19 mouse cellular contexts compared by ENCODE assay signal in the genomic region with DNA sequence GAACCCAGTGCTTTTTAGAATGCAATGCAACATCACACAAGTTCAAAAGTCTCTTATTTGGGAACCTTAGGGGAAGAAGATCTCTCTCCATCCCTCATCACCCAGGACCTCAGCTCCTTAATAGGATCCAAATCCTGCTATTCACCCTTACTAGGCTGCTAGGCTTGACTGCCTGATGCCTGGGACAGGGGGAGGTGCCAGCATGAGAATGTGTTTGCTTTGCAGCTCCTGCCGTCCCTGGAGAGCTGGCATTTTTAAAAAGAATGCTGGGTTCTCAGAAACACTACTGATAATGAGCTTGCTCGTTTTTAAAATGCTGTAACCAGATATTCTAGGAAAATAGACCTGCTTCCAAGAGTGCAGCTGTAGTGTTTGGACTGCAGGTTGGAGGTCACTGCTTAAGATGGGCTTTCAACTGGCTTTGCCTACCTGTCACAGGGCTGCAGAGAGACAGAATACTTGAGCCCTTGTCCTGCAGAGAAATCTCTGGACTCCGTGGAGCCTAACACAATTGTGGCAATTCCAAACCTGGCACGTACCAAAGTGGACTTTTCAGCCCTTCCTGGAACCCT.
DNase-seq lines count a peak whose midpoint lies in the region; ATAC-seq and TF ChIP-seq lines count a peak whose summit lies in the region.
"Had no signal": no experiment of that assay in that cellular context is flagged by ENCODE, and none has a peak within 500 bp of the region (broad histone marks: within the 10 kb centered on the region; RNA-seq: fewer than 3 reads in every experiment).

No protein-coding gene starts in this region.

- H3K4me2 ChIP-seq in lung, postnatal 0 days (replicated peaks; ENCODE audit: low read depth, low read length): no peak overlapping the region
- H3K4me2 ChIP-seq: liver, embryonic 11.5 days; midbrain, embryonic 11.5 days; neural tube, embryonic 13.5 days had no signal

- H3K4me1 ChIP-seq in lung, postnatal 0 days (ENCODE audit: insufficient read depth, low read depth, low read length): no peaks in the 10 kb centered on the region
- H3K4me1 ChIP-seq in heart, embryonic 10.5 days: 0 out of 2 replicates have a peak, but pooled peaks cover 6% of the 10 kb centered on the region
- H3K4me1 ChIP-seq: neural tube, embryonic 13.5 days had no signal

- no peak overlapping the region for H3K27ac ChIP-seq in lung, postnatal 0 days (ENCODE audit: low read length)
- H3K27ac ChIP-seq in heart, embryonic 10.5 days: no peak overlapping the region
- H3K27ac ChIP-seq: heart, adult 2 months; layer of hippocampus, adult 2 months; left cerebral cortex, adult 2 months; neural tube, embryonic 13.5 days had no signal

- no peak overlapping the region for H3K4me3 ChIP-seq in lung, postnatal 0 days (ENCODE audit: low read depth, low read length)
- H3K4me3 ChIP-seq in heart, embryonic 10.5 days: no peak overlapping the region
- H3K4me3 ChIP-seq: heart, adult 2 months; layer of hippocampus, adult 2 months; left cerebral cortex, adult 2 months; neural tube, embryonic 13.5 days had no signal

- no peaks in the 10 kb centered on the region for H3K27me3 ChIP-seq in lung, postnatal 0 days (replicated peaks; ENCODE audit: insufficient read depth, low read length)
- no peaks in the 10 kb centered on the region for H3K27me3 ChIP-seq in heart, embryonic 10.5 days (ENCODE audit: insufficient read depth, poor library complexity, severe bottlenecking)
- H3K27me3 ChIP-seq: neural tube, embryonic 13.5 days had no signal

- WGBS in lung, postnatal 0 days: 29% methylated on average over 4 of the region's 4 CpGs
- 40% methylated on average over 4 of the region's 4 CpGs for WGBS in heart, embryonic 10.5 days

- no peak; the same call in 1 of the 2 replicates for ATAC-seq in lung, postnatal 0 days
- ATAC-seq: CD4-positive, CD25-positive, alpha-beta regulatory T cell, adult 4 months; inflammation-experienced regulatory T-cells, adult 6 months had no signal

- peak; percentile 21; the same call in 1 of the 2 replicates for TF ChIP-seq EP300 in lung, postnatal 0 days (IDR thresholded peaks at IDR 0.05)

- no peaks in the 10 kb centered on the region for H3K9me3 ChIP-seq in lung, postnatal 0 days (ENCODE audit: low read length)
- no peaks in the 10 kb centered on the region for H3K9me3 ChIP-seq in heart, embryonic 10.5 days
- H3K9me3 ChIP-seq: G1E; neural tube, embryonic 13.5 days had no signal

- TF ChIP-seq CTCF in lung, postnatal 0 days (IDR thresholded peaks at IDR 0.05): no peak

- H3K36me3 ChIP-seq in lung, postnatal 0 days (ENCODE audit: insufficient read depth, low read length): no peaks in the 10 kb centered on the region
- H3K36me3 ChIP-seq in heart, embryonic 10.5 days: no peaks in the 10 kb centered on the region
- H3K36me3 ChIP-seq: G1E; neural tube, embryonic 13.5 days had no signal

- peak; percentile 11 for DNase-seq in adrenal gland, postnatal 14 days
- DNase-seq in adrenal gland, adult 8-10 months: no peak
- DNase-seq in lung, postnatal 0 days (ENCODE audit: low spot score): peak; percentile 32
- no peak for DNase-seq in lung, postnatal 10 days
- peak; percentile 23 for DNase-seq in kidney, postnatal 14 days
- no peak for DNase-seq in heart, embryonic 10.5 days (ENCODE audit: low spot score)
- DNase-seq in gastrocnemius, postnatal 25 days: no peak
- DNase-seq in adrenal gland, postnatal 36 days: no peak
- DNase-seq: cerebellum, adult 11-12 months; cerebellum, postnatal 36 days; heart, adult 2 months had no signal

- no peak overlapping the region for H3K9ac ChIP-seq in lung, postnatal 0 days (replicated peaks; ENCODE audit: low read depth)
- H3K9ac ChIP-seq: neural tube, embryonic 13.5 days had no signal

Comparison
In these comparisons a context has a peak if more than half of its experiments do, and no peak if none do; other contexts are left out.
1. DNase-seq: peak in adrenal gland, postnatal 14 days (single experiment), lung, postnatal 0 days (single experiment) and kidney, postnatal 14 days (single experiment); none in adrenal gland, adult 8-10 months (single experiment), lung, postnatal 10 days (single experiment), heart, embryonic 10.5 days (single experiment), gastrocnemius, postnatal 25 days (single experiment) and adrenal gland, postnatal 36 days (0 of 2).